Mouse (Mus musculus) heart, embryonic 13.5 days (tissue): ENCODE results near the gene Ccdc15. TPM values are rescaled to one million over a fixed set of nuclear protein-coding genes. Genes with fewer than 3 reads are reported as not detected.

ENCODE experiments used
- polyA plus RNA-seq: library from polyadenylated mRNA; unstranded; fragments of >200 nt; fragmentation: Nextera tagmentation; extraction: Ambion mirVana; gene quantifications from 2 replicates; pipeline ENCODE4 v1.2.1, GENCODE M21; 2015

Gene Ccdc15
- polyA plus RNA-seq, 1 experiment from 2014 or later = 3.6 TPM

Other genes starting within 250 kb of the Ccdc15 start
- gene Pknox2, start 201.0 kb downstream of the Ccdc15 start, polyA plus RNA-seq = 4.9 and 5.7 TPM in 2 replicates
- 7.5 and 8.7 TPM in 2 replicates for gene Tmem218, start 140.2 kb downstream of the Ccdc15 start, polyA plus RNA-seq
- gene Slc37a2, start 92.7 kb downstream of the Ccdc15 start, polyA plus RNA-seq = 1.3 and 1.4 TPM in 2 replicates
- gene Hepacam, start 18.9 kb upstream of the Ccdc15 start, polyA plus RNA-seq = 0.07 TPM in 1 of 2 replicates, not detected in the other
- gene Robo4, start 53.5 kb upstream of the Ccdc15 start, polyA plus RNA-seq = 7.4 and 8.8 TPM in 2 replicates
- 0.14 and 0.17 TPM in 2 replicates for gene Robo3, start 84.8 kb upstream of the Ccdc15 start, polyA plus RNA-seq
- gene Msantd2, start 140.9 kb upstream of the Ccdc15 start, polyA plus RNA-seq = 14.3 and 14.7 TPM in 2 replicates
- gene Esam, start 179.6 kb upstream of the Ccdc15 start, polyA plus RNA-seq = 69.9 and 76.5 TPM in 2 replicates
- 1.4 and 1.6 TPM in 2 replicates for gene Vsig2, start 190.8 kb upstream of the Ccdc15 start, polyA plus RNA-seq
- 5.5 and 5.8 TPM in 2 replicates for gene Nrgn, start 204.5 kb upstream of the Ccdc15 start, polyA plus RNA-seq
- 9.6 and 10.1 TPM in 2 replicates for gene Siae, start 207.3 kb upstream of the Ccdc15 start, polyA plus RNA-seq